Mouse (Mus musculus): ENCODE measurements around the gene Mlxipl. TPM values are rescaled to one million over a fixed set of nuclear protein-coding genes. Genes with fewer than 3 reads are reported as not detected.

Gene Mlxipl
- total and polyA plus RNA-seq, 2 experiments from 2014 or later: 0.79 to 1.2 TPM

GRCm38 (mm10) chr5:135103999-135104660, 14.4 kb downstream of the Mlxipl start:
- H3K4me3 ChIP-seq (ENCODE audit: low read depth, low read length): no peak overlapping the region
- H3K4me2 ChIP-seq (ENCODE audit: low read depth, low read length, poor library complexity, severe bottlenecking): no peak overlapping the region
- TF ChIP-seq CTCF (IDR thresholded peaks at IDR 0.05): peak; percentile 68
- peaks cover 21% of the 10 kb centered on the region for H3K27me3 ChIP-seq (ENCODE audit: insufficient read depth, low read length)
- no peaks in the 10 kb centered on the region for H3K9me3 ChIP-seq (ENCODE audit: low read length)
- no peaks in the 10 kb centered on the region for H3K36me3 ChIP-seq (ENCODE audit: insufficient read depth, low read length)
- no peaks in the 10 kb centered on the region for H3K4me1 ChIP-seq (ENCODE audit: insufficient read depth, low read length)
- ATAC-seq (ENCODE audit: low FRiP score) (no peak), DNase-seq (ENCODE audit: low spot score) (no peak)
- H3K27ac ChIP-seq (ENCODE audit: low read depth, low read length): no peak overlapping the region
- WGBS: 63% methylated on average over 11 of the region's 11 CpGs
- H3K9ac ChIP-seq (replicated peaks; ENCODE audit: low read length, poor library complexity, severe bottlenecking): no peak overlapping the region

DNA sequence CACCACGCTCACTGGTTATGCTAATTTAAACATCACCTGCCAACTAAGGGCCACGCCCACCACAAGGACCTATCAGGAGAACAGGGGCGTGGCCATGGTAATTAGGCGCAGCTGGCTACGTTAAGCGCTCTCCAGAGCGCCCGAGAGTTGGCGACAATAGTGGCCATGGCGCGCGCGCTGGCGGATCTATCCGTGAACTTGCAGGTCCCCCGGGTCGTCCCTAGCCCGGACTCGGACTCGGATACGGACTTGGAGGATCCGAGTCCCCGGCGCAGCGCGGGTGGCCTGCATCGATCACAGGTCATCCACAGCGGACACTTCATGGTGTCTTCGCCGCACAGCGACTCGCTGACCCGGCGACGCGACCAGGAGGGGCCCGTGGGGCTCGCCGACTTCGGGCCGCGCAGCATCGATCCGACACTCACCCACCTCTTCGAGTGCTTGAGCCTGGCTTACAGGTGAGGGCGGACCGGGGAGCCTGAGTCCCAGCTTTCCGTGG, 17.1 kb downstream of the Mlxipl start:
- Histone ChIP-seq H3K36me3 (ENCODE audit: insufficient read depth, low read length) (no peaks in the 10 kb centered on the region), H3K4me1 (ENCODE audit: insufficient read depth, low read length) (no peaks in the 10 kb centered on the region), H3K9ac (replicated peaks; ENCODE audit: low read length, poor library complexity, severe bottlenecking) (no peak overlapping the region), H3K27me3 (ENCODE audit: insufficient read depth, low read length) (peaks cover 21% of the 10 kb centered on the region), H3K4me2 (ENCODE audit: low read depth, low read length, poor library complexity, severe bottlenecking) (peak overlapping the region; percentile 69), H3K4me3 (ENCODE audit: low read depth, low read length) (peak overlapping the region; percentile 42), H3K9me3 (ENCODE audit: low read length) (no peaks in the 10 kb centered on the region), H3K27ac (ENCODE audit: low read depth, low read length) (no peak overlapping the region)
- no peak for TF ChIP-seq CTCF (IDR thresholded peaks at IDR 0.05)
- ATAC-seq (ENCODE audit: low FRiP score) (peak; percentile 65), DNase-seq (ENCODE audit: low spot score) (peak; percentile 92)
- under 1% methylated on average over 44 of the region's 48 CpGs for WGBS

- Histone ChIP-seq H3K9me3 (ENCODE audit: low read length) (no peaks in the 10 kb centered on the region), H3K4me2 (ENCODE audit: low read depth, low read length, poor library complexity, severe bottlenecking) (peak overlapping the region; percentile 15; the same call in 1 of the 2 replicates), H3K4me1 (ENCODE audit: insufficient read depth, low read length) (no peaks in the 10 kb centered on the region), H3K27me3 (ENCODE audit: insufficient read depth, low read length) (peaks cover 21% of the 10 kb centered on the region), H3K9ac (replicated peaks; ENCODE audit: low read length, poor library complexity, severe bottlenecking) (no peak overlapping the region), H3K4me3 (ENCODE audit: low read depth, low read length) (no peak overlapping the region), H3K27ac (ENCODE audit: low read depth, low read length) (no peak overlapping the region), H3K36me3 (ENCODE audit: insufficient read depth, low read length) (no peaks in the 10 kb centered on the region)
- 11% methylated on average over 40 of the region's 40 CpGs for WGBS
- DNase-seq (ENCODE audit: low spot score): peak; percentile 49
- TF ChIP-seq CTCF (IDR thresholded peaks at IDR 0.05): peak; percentile 65
- no peak for ATAC-seq (ENCODE audit: low FRiP score)
Measured at GRCm38 (mm10) chr5:135107521-135108501, 18.1 kb downstream of the Mlxipl start.

- no peak for TF ChIP-seq CTCF (IDR thresholded peaks at IDR 0.05)
- Histone ChIP-seq H3K4me2 (ENCODE audit: low read depth, low read length, poor library complexity, severe bottlenecking) (no peak overlapping the region), H3K4me3 (ENCODE audit: low read depth, low read length) (no peak overlapping the region), H3K9me3 (ENCODE audit: low read length) (no peaks in the 10 kb centered on the region), H3K4me1 (ENCODE audit: insufficient read depth, low read length) (no peaks in the 10 kb centered on the region), H3K9ac (replicated peaks; ENCODE audit: low read length, poor library complexity, severe bottlenecking) (no peak overlapping the region), H3K36me3 (ENCODE audit: insufficient read depth, low read length) (no peaks in the 10 kb centered on the region), H3K27ac (ENCODE audit: low read depth, low read length) (no peak overlapping the region), H3K27me3 (ENCODE audit: insufficient read depth, low read length) (peaks cover 21% of the 10 kb centered on the region)
- no peak for DNase-seq (ENCODE audit: low spot score)
- ATAC-seq (ENCODE audit: low FRiP score): no peak
- 64% methylated on average over 6 of the region's 6 CpGs for WGBS
Measured at GRCm38 (mm10) chr5:135109017-135109416, 19.3 kb downstream of the Mlxipl start.

GRCm38 (mm10) chr5:135109426-135109825, 19.7 kb downstream of the Mlxipl start:
- Histone ChIP-seq H3K9ac (replicated peaks; ENCODE audit: low read length, poor library complexity, severe bottlenecking) (no peak overlapping the region), H3K4me2 (ENCODE audit: low read depth, low read length, poor library complexity, severe bottlenecking) (no peak overlapping the region), H3K4me1 (ENCODE audit: insufficient read depth, low read length) (no peaks in the 10 kb centered on the region), H3K27me3 (ENCODE audit: insufficient read depth, low read length) (peaks cover 21% of the 10 kb centered on the region), H3K9me3 (ENCODE audit: low read length) (no peaks in the 10 kb centered on the region), H3K27ac (ENCODE audit: low read depth, low read length) (no peak overlapping the region), H3K4me3 (ENCODE audit: low read depth, low read length) (no peak overlapping the region), H3K36me3 (ENCODE audit: insufficient read depth, low read length) (no peaks in the 10 kb centered on the region)
- no peak for ATAC-seq (ENCODE audit: low FRiP score)
- no peak for DNase-seq (ENCODE audit: low spot score)
- 93% methylated on average over 3 of the region's 3 CpGs for WGBS
- TF ChIP-seq CTCF (IDR thresholded peaks at IDR 0.05): no peak

Data from midbrain, postnatal 0 days (tissue).